Mouse (Mus musculus) natural killer cell, adult 2 months (primary cell): Measurements from ENCODE around the gene Trim15.
A peak's percentile ranks its signal among the peaks of the same experiment; 100 is the strongest.

Experiments used
- DNase-seq, 2 experiments: peaks; one replicate each; pipeline ENCODE4 v3.0.0; 2022; ENCODE audit warnings: low spot score in 2 of 2

The Trim15 gene

GRCm38 (mm10) chr17:36869284-36869954 is 2.4 kb upstream of the Trim15 start, which contains the start of gene Trim10:
Gene Trim10 (plus strand): TSS chr17:36869574.
- no peak for DNase-seq

DNA sequence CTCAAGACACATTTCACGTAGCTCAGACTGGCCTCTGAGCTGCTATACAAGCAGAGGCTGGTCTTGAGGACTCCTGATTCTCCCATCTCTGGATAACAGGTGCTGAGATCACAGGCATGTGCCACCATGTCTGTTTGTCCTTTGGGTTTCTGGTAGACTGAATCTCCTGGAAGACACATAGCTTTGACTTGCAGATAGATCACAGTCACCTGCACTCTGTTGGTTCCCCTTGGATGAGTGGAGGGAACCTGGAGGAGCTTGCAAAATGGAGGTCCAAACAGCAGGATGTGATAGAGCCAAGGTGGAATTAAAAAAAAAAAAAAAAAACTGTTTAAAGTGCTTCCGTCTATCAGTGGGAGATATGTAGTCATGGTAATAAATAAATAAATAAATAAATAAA is 1.8 kb upstream of the Trim15 start:
- no peak for DNase-seq

DNA sequence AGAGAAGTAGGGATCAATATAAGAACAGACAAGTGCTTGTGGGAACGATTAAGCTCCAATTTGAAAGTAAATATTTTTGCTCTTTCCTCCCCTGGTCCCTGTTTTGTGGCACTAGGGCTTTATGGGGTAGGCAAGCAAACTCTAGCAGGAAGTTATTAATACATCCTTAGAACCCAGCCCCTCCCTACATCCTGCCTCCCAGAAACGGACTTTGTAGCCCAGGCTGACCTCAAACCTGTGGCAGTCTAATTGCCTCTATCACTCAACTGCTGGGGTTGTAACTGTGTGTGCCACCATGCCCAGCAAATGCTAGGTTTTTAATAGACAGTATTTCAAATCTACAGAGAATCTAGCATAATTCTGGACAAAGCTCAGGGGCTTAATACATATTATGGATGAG is 5.3 kb downstream of the Trim15 start:
- no peak for DNase-seq

DNA sequence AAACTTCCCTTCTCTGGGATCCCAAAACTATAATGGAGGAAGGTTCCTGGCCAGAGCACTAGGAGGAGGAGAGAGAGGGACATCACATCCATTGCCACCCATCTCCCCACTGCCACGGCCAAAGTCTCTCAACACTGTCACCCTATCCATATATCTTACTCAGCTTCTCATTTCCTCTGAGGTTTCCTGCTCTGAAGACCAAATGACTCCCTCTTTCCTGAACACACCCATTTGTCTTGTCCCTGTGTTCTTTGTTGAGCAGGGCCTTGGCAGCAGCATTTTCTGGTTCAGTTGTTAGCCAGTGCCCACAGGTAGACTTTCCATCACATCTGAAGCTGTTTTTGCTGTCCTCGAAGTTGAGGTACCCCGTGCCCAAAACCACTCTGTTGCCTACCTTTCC is 8.8 kb downstream of the Trim15 start:
- no peak for DNase-seq

GRCm38 (mm10) chr17:36856236-36856635 is 10.8 kb downstream of the Trim15 start:
- no peak for DNase-seq

DNA sequence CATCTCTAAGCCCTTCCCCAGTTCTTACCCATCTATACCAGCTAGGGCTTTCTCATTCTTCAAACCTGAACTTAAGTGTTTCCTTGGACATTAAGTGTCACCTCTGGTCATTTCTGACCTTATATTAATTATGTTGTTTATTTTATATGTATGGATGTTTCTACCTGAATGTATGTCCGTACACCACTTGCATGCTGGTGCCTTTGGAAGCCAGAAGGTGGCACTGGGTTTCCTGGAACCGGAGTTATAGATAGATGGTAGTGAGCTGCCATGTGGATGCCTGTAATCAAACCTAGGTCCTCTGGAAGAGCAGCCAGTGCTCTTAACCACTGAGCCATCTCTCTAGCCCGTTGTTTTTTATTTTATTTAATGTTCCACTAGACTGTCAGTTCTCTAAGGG is 11.5 kb downstream of the Trim15 start:
- DNase-seq, result no peak

GRCm38 (mm10) chr17:36851627-36852026 is 15.4 kb downstream of the Trim15 start:
- no peak for DNase-seq

DNA sequence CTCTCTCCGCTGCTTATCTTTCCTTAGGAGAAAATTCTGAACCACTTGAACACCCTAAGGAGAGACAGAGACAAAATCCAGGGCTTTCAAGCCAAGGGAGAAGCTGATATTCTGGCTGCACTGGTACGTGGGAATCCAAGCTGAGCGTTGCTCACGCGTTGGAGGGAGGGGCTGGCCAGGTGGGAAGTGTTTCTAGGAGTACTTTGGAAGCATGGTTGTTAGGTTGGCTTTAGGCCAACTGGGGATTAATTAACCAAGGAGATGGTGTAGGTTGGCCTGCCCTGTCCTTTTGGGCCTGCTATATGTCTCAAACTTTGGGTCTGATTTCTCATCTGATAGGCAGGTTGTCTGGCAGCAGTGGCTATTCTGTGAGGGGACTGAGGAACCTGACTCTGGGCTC is 15.8 kb downstream of the Trim15 start:
- no peak for DNase-seq

GRCm38 (mm10) chr17:36849992-36850391 is 17.0 kb downstream of the Trim15 start:
- DNase-seq, result no peak

GRCm38 (mm10) chr17:36848911-36849310 is 18.1 kb downstream of the Trim15 start:
- DNase-seq, result no peak

DNA sequence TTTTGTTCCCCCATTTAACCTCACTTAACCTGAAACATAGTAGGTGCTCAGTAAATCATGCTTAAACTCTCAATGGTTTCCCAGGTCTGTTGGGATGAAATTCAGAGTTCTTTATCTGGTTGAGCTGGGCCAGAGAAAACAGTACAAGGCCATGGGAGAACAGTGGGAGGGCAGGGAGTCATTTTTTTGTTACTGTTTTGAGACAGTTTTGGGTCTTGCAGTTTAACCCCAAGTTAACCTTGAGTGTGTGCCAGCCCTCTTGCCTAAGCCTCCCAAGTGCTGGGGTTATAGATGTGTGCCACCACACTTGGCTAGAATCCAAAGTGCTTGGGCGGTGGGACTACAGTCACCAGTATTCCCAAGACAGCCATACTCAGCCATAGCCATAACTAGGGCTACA is 22.3 kb downstream of the Trim15 start:
- DNase-seq, result no peak

DNA sequence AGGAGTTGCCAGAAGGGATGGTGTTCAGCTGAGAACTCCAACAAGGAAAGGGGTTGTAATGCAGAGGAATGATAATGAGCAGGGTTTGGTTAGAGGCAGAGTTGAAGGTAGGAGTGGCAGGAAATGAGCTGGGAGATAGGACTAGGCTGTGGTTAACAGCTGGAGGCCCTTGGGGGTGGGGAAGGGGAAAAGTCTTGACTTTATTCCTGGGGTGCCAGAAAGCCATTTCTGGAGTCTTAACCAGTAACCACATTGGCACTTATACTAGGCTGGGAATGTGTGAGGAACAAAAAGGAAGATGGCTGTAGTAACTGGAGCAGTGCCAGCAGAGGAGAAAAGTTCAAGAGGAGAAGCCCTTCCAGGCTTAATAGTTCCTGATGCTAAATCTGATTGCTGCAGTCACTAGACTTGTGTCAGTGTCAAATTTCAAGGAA is 22.7 kb downstream of the Trim15 start:
- no peak for DNase-seq

- DNase-seq, result no peak
Observed at GRCm38 (mm10) chr17:36843696-36844095, 23.3 kb downstream of the Trim15 start.

- DNase-seq, result no peak
Observed at GRCm38 (mm10) chr17:36840961-36841445, 26.0 kb downstream of the Trim15 start.

- no peak for DNase-seq
Observed at GRCm38 (mm10) chr17:36839931-36840330, 27.1 kb downstream of the Trim15 start.

DNA sequence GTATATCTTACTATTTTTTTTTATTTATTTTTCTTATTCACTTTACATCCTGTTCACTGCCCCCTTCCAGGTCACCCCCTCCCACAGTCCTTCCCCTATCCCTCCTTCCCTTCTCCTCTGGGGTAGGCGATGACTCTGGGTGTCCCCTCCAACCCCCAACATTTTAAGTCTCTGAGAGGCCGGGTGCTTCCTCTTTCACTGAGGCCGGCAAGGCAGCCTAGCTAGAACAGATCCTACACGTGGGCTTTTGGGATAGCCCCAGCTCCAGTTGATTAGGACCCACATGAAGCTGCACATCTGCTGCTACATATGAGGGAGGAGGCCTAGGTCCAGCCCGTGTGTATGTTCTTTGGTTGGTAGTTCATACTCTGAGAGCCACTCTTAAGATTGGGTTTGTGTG is 28.0 kb downstream of the Trim15 start:
- DNase-seq, result no peak

- DNase-seq, result peak; percentile 99
Observed at GRCm38 (mm10) chr17:36836874-36837647, 29.9 kb downstream of the Trim15 start, which contains the start of gene Trim26. Gene Trim26 (plus strand): TSS chr17:36837134.

- peak in 1 of 2 experiments; percentile 7 for DNase-seq
Observed at GRCm38 (mm10) chr17:36836427-36836812, 30.6 kb downstream of the Trim15 start.

DNA sequence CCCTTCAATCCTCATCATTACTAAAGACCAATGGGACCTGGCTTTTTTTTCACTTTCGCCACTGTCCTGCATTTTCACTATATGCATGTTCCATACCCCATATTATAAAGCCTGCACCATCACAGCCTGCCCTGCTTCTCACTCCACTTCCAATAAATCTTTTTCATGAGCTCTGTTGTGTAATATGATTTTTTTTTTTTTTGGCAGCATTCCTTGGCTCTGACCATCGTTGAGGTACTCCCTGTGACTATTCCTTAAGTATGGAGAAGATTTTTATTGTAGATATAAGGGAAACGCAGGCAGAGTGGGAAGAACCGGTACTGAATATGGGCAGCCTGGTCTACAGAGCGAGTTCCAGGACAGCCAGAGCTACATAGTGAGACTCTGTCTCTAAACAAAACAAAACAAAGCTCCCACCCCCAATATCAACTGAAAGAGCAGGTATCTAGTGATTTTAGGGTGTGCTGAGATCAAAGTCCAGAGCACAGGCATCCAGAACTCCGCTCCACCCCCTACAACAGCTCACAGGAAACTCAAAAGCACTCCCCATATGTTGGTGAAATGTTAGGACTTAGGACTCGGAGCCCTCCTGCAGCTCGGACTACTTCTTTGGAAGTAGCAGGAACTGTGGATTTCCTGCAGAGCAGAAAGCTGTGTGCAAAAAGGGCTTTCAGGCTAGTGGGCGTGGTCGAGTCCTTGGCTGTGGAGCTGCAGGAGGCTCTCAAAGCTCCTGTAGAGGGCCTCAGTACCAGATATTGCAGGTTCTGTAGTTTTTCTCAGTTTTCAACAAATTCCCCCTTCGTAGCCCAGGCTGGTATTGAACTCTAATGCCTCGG is 31.2 kb downstream of the Trim15 start:
- peak; percentile 33 to 60 for DNase-seq

DNA sequence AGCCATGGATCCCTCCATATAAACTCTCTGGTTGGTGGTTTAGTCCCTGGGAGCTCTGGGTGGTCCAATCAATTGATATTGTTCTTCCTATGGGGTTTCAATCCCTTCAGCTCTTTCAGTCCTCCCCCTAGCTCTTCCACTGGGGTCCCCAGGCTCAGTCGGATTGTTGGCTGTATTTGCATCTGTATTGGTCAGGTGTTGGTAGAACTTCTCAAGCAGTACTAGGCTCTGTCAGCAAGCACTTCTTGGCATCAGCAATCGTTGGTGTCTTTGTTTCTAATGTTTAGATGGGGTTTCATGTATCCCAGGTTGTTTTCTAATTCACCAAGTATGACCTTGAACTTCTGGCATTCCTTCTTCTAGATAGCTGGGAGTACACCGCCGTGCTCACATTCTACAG is 34.3 kb downstream of the Trim15 start:
- no peak for DNase-seq

GRCm38 (mm10) chr17:36830470-36830869 is 36.5 kb downstream of the Trim15 start:
- no peak for DNase-seq

- no peak for DNase-seq
Observed at GRCm38 (mm10) chr17:36828488-36828887, 38.5 kb downstream of the Trim15 start.
